Mouse (Mus musculus): ENCODE measurements around the gene Atxn7. TPM values are rescaled to one million over a fixed set of nuclear protein-coding genes. Genes with fewer than 3 reads are reported as not detected.
"Not testable (repeated sequence)": the region's sequence is repeated elsewhere in the genome, so short reads cannot be mapped to it uniquely, and the experiment has no call there.

Gene Atxn7
- polyA plus RNA-seq, 1 experiment from 2014 or later, result 2.7 TPM

DNA sequence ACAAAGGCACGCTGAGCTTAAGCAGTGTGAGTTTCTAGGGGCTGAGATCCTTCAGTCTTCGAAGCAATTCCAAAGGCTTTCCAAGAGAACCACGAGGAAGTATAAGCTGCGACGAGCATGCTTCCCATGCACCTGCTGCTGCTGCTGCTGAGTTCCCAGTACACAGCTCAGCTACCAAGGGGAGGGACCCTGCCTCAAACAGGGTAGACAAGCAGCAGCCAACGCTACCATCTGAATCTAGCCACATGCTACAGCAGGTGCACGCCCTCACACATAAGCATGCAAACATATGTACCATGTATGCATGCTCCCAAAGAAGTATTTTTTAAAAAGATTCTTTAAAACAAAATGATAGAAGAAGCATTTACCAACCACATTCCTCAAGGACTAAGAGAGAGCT, 12.9 kb upstream of the Atxn7 start:
- 91% methylated on average over 7 of the region's 7 CpGs for WGBS
- Histone ChIP-seq H3K9ac (ENCODE audit: low read length) (no peak overlapping the region), H3K4me1 (ENCODE audit: control insufficient read depth, insufficient read depth, low read length) (0 out of 2 replicates have a peak, but pooled peaks cover under 1% of the 10 kb centered on the region), H3K27ac (ENCODE audit: low read length) (no peak overlapping the region), H3K4me2 (ENCODE audit: low read depth, low read length) (no peak overlapping the region), H3K36me3 (ENCODE audit: control insufficient read depth, insufficient read depth) (peaks cover 30% of the 10 kb centered on the region), H3K4me3 (ENCODE audit: low read length) (no peak overlapping the region), H3K9me3 (replicated peaks; ENCODE audit: control insufficient read depth, low read length) (no peaks in the 10 kb centered on the region), H3K27me3 (ENCODE audit: control insufficient read depth, insufficient read depth, low read length) (no peaks in the 10 kb centered on the region)
- no peak for ATAC-seq (replicated peaks; ENCODE audit: extremely low read depth, insufficient read depth, low FRiP score)

DNA sequence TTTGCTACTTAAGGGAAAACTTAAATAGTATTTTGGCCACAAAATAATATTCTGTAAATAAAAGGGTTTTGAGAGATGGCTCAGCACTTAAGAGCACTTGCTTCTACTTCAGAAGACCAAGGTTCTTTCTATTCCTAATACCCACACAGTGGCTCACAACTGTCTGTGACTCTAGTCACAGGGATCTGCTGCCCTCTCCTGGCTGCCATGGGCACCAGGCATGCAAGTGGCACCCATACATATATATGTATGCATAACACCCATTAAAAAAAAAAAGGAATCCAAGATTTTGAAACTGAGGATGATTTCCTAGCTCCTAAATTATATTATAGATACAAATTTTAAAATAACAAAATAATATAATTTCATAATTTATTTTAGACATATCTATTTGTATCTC, 10.8 kb upstream of the Atxn7 start:
- Histone ChIP-seq H3K4me1 (ENCODE audit: control insufficient read depth, insufficient read depth, low read length) (0 out of 2 replicates have a peak, but pooled peaks cover 2% of the 10 kb centered on the region), H3K9ac (ENCODE audit: low read length) (no peak overlapping the region), H3K27ac (ENCODE audit: low read length) (no peak overlapping the region), H3K36me3 (ENCODE audit: control insufficient read depth, insufficient read depth) (peaks cover 33% of the 10 kb centered on the region), H3K27me3 (ENCODE audit: control insufficient read depth, insufficient read depth, low read length) (no peaks in the 10 kb centered on the region), H3K4me3 (ENCODE audit: low read length) (no peak overlapping the region), H3K4me2 (ENCODE audit: low read depth, low read length) (no peak overlapping the region), H3K9me3 (replicated peaks; ENCODE audit: control insufficient read depth, low read length) (no peaks in the 10 kb centered on the region)
- ATAC-seq (replicated peaks; ENCODE audit: extremely low read depth, insufficient read depth, low FRiP score), result no peak

DNA sequence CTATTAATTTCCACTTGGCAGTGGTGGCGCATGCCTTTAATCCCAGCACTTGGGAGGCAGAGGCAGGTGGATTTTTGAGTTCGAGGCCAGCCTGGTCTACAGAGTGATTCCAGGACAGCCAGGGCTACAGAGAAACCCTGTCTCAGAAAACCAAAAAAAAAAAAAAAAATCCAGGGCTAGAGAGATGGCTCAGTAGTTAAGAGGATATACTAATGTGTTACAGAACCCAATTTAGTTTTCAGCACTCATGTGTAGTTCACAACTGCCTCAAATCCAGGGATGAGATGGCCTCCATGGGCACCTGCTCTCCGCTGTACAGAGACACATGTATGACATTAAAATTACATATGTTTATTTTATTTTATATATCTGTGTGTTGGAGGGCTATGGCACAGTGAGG, 9.1 kb upstream of the Atxn7 start:
- peaks cover 38% of the 10 kb centered on the region for H3K36me3 ChIP-seq (ENCODE audit: control insufficient read depth, insufficient read depth)

DNA sequence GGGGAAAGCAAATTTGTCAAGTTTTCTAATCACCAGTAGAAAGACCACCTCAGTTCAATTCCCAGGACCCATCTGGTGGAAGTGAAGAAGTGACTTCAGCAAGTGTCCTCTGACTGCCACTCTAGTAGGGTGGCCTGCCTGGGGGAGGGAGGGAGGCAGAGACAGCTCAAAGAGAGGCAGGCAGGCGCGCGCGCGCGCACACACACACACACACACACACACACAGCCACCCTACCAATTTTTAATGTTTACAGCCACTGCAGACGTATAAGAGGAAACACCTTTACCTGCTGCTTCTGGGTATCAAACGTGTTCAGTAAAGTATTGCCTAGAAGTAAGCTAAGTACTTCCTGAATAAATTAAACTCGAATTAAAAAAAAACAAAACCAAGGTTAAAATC, 1.2 kb upstream of the Atxn7 start:
- Histone ChIP-seq H3K9ac (ENCODE audit: low read length) (peak overlapping the region; percentile 99), H3K27me3 (ENCODE audit: control insufficient read depth, insufficient read depth, low read length) (no peaks in the 10 kb centered on the region), H3K27ac (ENCODE audit: low read length) (peak overlapping the region; percentile 86), H3K36me3 (ENCODE audit: control insufficient read depth, insufficient read depth) (peaks cover 8% of the 10 kb centered on the region), H3K4me3 (ENCODE audit: low read length) (peak overlapping the region; percentile 79), H3K4me1 (ENCODE audit: control insufficient read depth, insufficient read depth, low read length) (peaks cover 16% of the 10 kb centered on the region), H3K9me3 (replicated peaks; ENCODE audit: control insufficient read depth, low read length) (no peaks in the 10 kb centered on the region), H3K4me2 (ENCODE audit: low read depth, low read length) (peak overlapping the region; percentile 68)
- WGBS, result 1% methylated on average over 9 of the region's 9 CpGs
- peak; percentile 46; the same call in 1 of the 2 replicates for ATAC-seq (replicated peaks; ENCODE audit: extremely low read depth, insufficient read depth, low FRiP score)

More for the DNA sequence above, 9.1 kb upstream of the Atxn7 start:
- not testable (repeated sequence) for H3K9ac ChIP-seq (ENCODE audit: low read length); H3K9me3 ChIP-seq (replicated peaks; ENCODE audit: control insufficient read depth, low read length); H3K4me2 ChIP-seq (ENCODE audit: low read depth, low read length); ATAC-seq (replicated peaks; ENCODE audit: extremely low read depth, insufficient read depth, low FRiP score); H3K4me3 ChIP-seq (ENCODE audit: low read length); H3K27me3 ChIP-seq (ENCODE audit: control insufficient read depth, insufficient read depth, low read length); H3K27ac ChIP-seq (ENCODE audit: low read length); H3K4me1 ChIP-seq (ENCODE audit: control insufficient read depth, insufficient read depth, low read length)
- 92% methylated on average over 3 of the region's 3 CpGs for WGBS

DNA sequence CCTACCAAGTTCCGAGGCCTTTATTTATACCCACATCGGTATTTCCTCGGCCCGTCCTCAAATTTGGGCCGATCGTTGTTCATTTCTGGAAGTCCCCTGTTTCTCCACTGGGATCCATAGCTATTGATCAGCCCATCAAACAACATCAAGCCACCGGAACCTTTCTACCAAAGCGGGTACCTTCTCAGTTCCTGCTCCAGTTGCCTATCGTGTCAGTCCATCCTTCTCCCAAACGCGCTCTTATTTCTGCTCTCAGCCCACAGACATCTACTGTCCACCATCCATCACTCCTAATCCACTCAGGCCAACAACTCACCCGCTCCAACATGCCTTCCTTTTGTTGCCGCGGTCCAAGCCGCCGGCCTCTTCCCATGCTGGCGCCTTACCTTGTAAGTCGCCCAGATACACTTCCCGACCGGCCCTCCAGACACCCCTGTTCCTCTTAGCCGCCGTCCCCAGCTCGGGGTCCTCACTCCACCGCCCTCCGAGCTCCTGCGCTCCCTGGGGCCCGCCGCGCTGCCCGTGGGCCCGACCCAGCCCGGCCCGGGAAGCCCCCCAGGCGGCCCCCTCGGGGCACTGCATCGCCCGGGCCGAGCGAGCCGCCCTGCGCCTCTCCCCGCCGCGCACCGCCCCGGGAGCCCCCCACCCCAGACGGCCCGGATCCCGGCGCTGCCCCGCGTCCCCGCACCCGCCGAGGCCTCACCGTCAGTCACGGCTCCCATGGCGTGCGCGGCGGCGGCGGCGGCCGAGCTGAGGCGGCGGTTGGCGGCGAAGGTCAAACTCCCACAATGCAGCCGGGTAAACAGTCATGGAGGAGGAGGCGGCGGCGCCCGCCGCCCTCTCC, 536 bp upstream of the Atxn7 start:
- Histone ChIP-seq H3K4me1 (ENCODE audit: control insufficient read depth, insufficient read depth, low read length) (peaks cover 16% of the 10 kb centered on the region), H3K36me3 (ENCODE audit: control insufficient read depth, insufficient read depth) (peaks cover 4% of the 10 kb centered on the region), H3K9me3 (replicated peaks; ENCODE audit: control insufficient read depth, low read length) (no peaks in the 10 kb centered on the region), H3K4me2 (ENCODE audit: low read depth, low read length) (peak overlapping the region; percentile 68), H3K4me3 (ENCODE audit: low read length) (peak overlapping the region; percentile 79), H3K27me3 (ENCODE audit: control insufficient read depth, insufficient read depth, low read length) (no peaks in the 10 kb centered on the region), H3K9ac (ENCODE audit: low read length) (peak overlapping the region; percentile 99), H3K27ac (ENCODE audit: low read length) (peak overlapping the region; percentile 86)
- peak; percentile 90 for ATAC-seq (replicated peaks; ENCODE audit: extremely low read depth, insufficient read depth, low FRiP score)
- WGBS, result under 1% methylated on average over 58 of the region's 75 CpGs

DNA sequence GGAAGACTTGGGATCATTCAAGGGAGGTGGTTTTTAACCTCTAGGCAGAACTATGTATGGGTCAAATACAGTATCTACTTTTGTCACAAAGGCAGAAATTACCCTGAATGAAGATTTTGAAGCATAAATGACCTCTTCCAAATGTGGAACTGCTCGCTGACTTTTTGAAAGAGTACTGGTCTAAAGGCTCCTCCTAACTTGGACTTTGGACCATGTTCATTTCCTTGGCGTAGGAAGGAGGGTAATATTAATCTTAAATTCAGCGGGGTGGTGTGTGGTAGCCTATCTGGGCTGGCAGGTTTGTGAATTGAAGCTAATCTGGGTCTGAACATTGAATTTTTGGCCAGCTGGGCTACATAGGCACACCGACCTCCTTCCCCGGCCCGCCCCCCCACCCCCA, 1.2 kb downstream of the Atxn7 start:
- WGBS, result 87% methylated on average over 6 of the region's 6 CpGs
- H3K4me2 ChIP-seq (ENCODE audit: low read depth, low read length), result no peak overlapping the region
- H3K9ac ChIP-seq (ENCODE audit: low read length), result no peak overlapping the region
- no peak for ATAC-seq (replicated peaks; ENCODE audit: extremely low read depth, insufficient read depth, low FRiP score)
- no peaks in the 10 kb centered on the region for H3K27me3 ChIP-seq (ENCODE audit: control insufficient read depth, insufficient read depth, low read length)
- H3K27ac ChIP-seq (ENCODE audit: low read length), result no peak overlapping the region
- no peaks in the 10 kb centered on the region for H3K36me3 ChIP-seq (ENCODE audit: control insufficient read depth, insufficient read depth)
- peaks cover 14% of the 10 kb centered on the region for H3K4me1 ChIP-seq (ENCODE audit: control insufficient read depth, insufficient read depth, low read length)
- H3K9me3 ChIP-seq (replicated peaks; ENCODE audit: control insufficient read depth, low read length), result no peaks in the 10 kb centered on the region
- H3K4me3 ChIP-seq (ENCODE audit: low read length), result no peak overlapping the region

DNA sequence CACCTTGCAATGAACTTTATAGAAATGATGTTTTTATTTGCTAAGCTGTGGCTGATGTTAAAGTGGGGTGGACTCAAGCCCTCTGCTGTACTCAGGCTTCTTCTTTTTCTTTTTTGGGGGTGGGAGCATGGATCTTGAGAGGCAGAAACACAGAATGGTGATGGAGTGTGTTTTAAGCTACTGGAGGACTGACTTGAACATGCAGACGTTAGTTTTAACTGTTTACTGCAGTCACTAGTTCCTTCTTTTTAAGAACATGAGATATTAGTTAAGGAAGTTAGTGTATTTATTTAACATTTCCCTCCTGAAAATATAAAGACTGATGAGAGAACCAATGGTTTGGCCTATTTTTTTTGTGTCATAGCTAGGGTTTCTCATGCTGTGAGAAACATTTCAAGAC, 2.3 kb downstream of the Atxn7 start:
- H3K9ac ChIP-seq (ENCODE audit: low read length), result no peak overlapping the region
- 56% methylated on average over 1 of the region's 1 CpGs for WGBS
- no peaks in the 10 kb centered on the region for H3K9me3 ChIP-seq (replicated peaks; ENCODE audit: control insufficient read depth, low read length)
- H3K4me3 ChIP-seq (ENCODE audit: low read length), result no peak overlapping the region
- H3K4me1 ChIP-seq (ENCODE audit: control insufficient read depth, insufficient read depth, low read length), result peaks cover 11% of the 10 kb centered on the region
- no peaks in the 10 kb centered on the region for H3K36me3 ChIP-seq (ENCODE audit: control insufficient read depth, insufficient read depth)
- no peak for ATAC-seq (replicated peaks; ENCODE audit: extremely low read depth, insufficient read depth, low FRiP score)
- no peak overlapping the region for H3K27ac ChIP-seq (ENCODE audit: low read length)
- no peak overlapping the region for H3K4me2 ChIP-seq (ENCODE audit: low read depth, low read length)
- H3K27me3 ChIP-seq (ENCODE audit: control insufficient read depth, insufficient read depth, low read length), result no peaks in the 10 kb centered on the region

DNA sequence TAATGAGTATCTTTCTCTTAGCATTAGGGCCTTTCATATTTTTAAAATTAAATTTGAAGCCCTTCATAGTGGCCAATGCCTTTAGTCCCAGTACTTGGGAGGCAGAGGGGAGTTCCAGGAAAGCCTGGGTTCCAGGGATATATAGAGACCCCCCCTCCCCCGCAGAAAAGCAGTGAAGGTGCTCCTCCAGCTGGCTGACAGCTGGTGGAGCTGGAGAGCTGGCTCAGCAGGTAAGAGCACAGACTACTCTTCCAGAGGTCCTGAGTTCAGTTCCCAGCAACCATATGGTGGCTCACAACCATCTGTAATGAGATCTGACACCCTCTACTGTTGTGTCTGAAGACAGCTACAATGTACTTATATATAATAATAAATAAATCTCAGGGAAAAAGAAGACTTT, 6.4 kb downstream of the Atxn7 start:
- Histone ChIP-seq H3K27ac (ENCODE audit: low read length) (no peak overlapping the region), H3K36me3 (ENCODE audit: control insufficient read depth, insufficient read depth) (no peaks in the 10 kb centered on the region), H3K9ac (ENCODE audit: low read length) (no peak overlapping the region), H3K9me3 (replicated peaks; ENCODE audit: control insufficient read depth, low read length) (no peaks in the 10 kb centered on the region), H3K4me3 (ENCODE audit: low read length) (no peak overlapping the region), H3K27me3 (ENCODE audit: control insufficient read depth, insufficient read depth, low read length) (peaks cover 7% of the 10 kb centered on the region; the same call in 1 of the 2 replicates), H3K4me1 (ENCODE audit: control insufficient read depth, insufficient read depth, low read length) (peaks cover 5% of the 10 kb centered on the region), H3K4me2 (ENCODE audit: low read depth, low read length) (no peak overlapping the region)
- no peak for ATAC-seq (replicated peaks; ENCODE audit: extremely low read depth, insufficient read depth, low FRiP score)
- 50% methylated on average over 1 of the region's 1 CpGs for WGBS

DNA sequence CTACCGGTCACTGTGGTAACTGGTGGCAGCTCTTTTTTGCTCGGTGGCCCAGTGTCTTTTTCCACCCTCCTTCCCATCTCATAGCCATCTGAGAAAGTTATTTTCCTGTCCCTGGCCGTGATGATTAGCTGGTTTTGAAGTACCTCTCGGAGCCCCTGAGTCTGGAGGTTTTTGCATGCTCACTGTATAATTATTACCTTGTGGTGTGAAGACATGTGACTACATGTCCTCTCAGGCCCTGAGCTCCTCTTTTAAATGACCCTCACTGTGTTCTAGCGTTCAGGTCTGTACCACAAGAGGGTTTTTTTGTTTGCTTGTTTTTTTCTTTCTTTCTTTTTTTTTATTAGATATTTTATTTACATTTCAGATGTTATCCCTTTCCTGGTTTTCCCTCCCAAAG, 7.2 kb downstream of the Atxn7 start:
- peaks cover 7% of the 10 kb centered on the region; the same call in 1 of the 2 replicates for H3K27me3 ChIP-seq (ENCODE audit: control insufficient read depth, insufficient read depth, low read length)

More for the DNA sequence above, 7.2 kb downstream of the Atxn7 start:
- no peak for ATAC-seq (replicated peaks; ENCODE audit: extremely low read depth, insufficient read depth, low FRiP score)
- Histone ChIP-seq H3K27ac (ENCODE audit: low read length) (no peak overlapping the region), H3K36me3 (ENCODE audit: control insufficient read depth, insufficient read depth) (no peaks in the 10 kb centered on the region), H3K4me1 (ENCODE audit: control insufficient read depth, insufficient read depth, low read length) (peaks cover 5% of the 10 kb centered on the region), H3K9ac (ENCODE audit: low read length) (no peak overlapping the region), H3K4me3 (ENCODE audit: low read length) (no peak overlapping the region), H3K4me2 (ENCODE audit: low read depth, low read length) (no peak overlapping the region), H3K9me3 (replicated peaks; ENCODE audit: control insufficient read depth, low read length) (no peaks in the 10 kb centered on the region)
- 75% methylated on average over 5 of the region's 5 CpGs for WGBS
